Mouse (Mus musculus) left cerebral cortex, postnatal 4 days (tissue): ENCODE data around the gene Sema3b. TPM values are rescaled to one million over a fixed set of nuclear protein-coding genes. Genes with fewer than 3 reads are reported as not detected.
A peak's percentile ranks its signal among the peaks of the same experiment; 100 is the strongest.

Experiments used
- DNase-seq: peaks from one replicate; pipeline ENCODE4 v3.0.0-alpha.2; 2022
- intact Hi-C: fragments of 180-260 bp; cut with DNase I; formaldehyde crosslinking; loops from one replicate; pipeline ENCODE4 v1.15.1; 2025
- total RNA-seq, 2 experiments: library from RNA; stranded (reverse); gene quantifications; 2 replicates each; pipeline ENCODE4 v1.2.3; 2021

Gene Sema3b
- total RNA-seq, 2 experiments from 2014 or later: 3.9 to 5.6 TPM

DNA sequence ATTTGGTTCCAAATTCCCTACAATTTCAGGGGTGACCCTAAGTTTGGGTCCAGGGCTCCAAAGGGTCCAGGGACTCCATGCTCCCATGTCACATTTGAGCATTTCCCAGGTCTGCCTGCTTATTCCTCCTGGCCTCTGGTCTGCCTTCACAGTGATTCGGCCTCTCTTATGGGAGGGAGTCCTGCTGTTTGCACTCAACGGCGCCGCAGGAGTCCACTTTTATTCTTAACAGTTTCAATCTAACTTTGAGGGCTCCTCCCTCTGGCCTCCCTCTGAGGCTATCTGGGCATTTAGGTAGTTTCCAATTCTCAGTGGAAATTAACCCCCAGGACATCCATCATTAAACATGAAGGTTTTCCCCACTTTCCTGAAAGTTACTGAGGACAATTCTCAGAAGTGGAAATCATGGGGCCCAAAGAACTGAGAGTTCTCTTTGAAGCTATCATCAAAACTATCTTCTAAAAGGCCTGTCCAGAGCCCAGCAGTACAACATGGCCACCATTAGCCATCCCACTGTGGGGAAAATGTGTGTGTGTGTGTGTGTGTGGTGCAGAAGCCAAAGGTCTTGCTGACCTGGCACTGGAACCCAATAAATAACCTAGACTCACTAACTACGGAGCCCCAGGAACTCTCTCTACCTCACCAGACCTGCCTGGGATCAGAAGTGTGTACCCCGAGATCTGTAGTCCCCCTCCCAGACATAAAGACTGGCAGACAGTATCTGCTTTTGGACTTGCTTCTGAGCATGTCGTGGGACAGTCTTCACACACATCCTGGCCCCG is 14.6 kb downstream of the Sema3b start:
- intact Hi-C loops: no loop called here
- DNase-seq: no peak

- DNase-seq: peak; percentile 84
- intact Hi-C loops: no loop called here
Measured at GRCm38 (mm10) chr9:107593101-107593976, 15.7 kb downstream of the Sema3b start.

GRCm38 (mm10) chr9:107590773-107591060 is 18.3 kb downstream of the Sema3b start:
- intact Hi-C loops: no loop called here
- no peak for DNase-seq

DNA sequence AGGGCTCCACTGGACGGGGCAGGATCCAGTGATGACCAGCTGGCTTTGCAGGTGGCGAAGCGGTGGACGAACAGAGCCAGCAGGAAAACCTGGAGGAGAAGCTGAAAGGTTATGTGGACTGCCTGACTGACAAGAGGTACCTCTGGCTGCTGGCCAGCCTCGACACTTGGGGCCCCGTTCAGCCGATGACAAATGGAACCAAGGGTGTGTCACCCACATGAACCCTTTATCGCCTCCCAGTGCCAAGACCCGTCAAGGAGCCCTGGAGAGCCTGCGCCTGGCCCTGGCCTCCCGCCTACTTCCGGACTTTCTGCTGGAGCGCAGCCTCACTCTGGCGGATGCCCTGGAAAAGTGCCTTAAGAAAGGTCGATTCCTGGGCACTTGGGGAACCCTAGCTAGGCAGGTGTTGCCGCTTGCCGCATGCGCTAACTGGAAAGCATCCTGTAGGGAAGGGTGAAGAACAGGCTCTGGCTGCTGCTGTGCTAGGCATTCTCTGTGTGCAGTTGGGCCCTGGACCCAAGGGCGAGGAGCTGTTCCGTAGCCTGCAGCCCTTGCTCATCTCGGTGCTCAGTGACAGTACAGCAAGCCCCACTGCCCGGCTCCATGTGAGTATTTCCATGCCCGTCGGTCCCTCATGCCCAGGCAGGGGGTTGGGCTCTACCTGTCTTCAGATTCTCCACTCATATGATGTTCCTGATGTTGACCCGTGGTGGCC is 18.8 kb downstream of the Sema3b start:
- DNase-seq: no peak
- intact Hi-C loops: no loop called here

- DNase-seq: peak; percentile 39
- intact Hi-C loops: no loop called here
Measured at GRCm38 (mm10) chr9:107587833-107588639, 21.0 kb downstream of the Sema3b start.

DNA sequence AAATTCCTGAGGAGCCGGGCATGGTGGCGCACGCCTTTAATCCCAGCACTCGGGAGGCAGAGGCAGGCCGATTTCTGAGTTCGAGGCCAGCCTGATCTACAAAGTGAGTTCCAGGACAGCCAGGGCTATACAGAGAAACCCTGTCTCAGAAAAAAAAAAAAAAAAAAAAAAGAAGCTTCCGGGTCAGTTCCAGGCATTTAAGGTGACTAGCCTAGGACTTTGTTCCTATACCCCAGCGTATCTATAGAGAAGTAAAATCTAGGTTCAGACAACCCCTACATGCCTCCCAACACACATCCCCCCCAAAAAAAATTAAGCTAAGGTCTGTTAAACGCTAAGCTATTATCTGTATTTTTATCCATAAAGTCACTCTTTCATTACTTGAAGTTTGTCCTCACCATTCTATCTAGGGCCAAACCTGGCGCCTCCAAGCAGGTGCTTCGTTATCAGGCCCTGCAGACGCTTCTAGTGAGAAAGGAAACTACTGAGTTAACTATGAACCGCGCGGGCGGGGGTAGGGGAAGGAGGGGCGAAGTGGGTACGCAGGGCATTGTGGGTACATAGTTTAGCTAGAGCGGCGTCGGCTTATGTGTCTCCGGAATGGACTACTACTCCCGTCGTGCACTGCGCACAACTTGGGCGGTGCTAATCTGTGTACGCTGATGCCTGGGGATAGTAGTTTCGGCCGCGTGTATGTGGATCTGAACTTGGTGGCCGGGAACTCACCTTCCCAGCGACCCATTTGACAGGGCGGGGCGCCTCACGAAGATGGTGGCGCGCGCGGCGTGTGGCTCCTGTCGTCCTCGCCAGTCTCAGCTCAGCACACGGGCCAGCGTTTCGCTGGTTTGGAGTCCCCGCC is 21.8 kb downstream of the Sema3b start, which contains the start of gene Ifrd2:
Ifrd2 (plus strand) TSS at position 669 of the 859 bp plus-strand sequence.
- peak; percentile 97 for DNase-seq
- intact Hi-C loops: no loop called here

GRCm38 (mm10) chr9:107586504-107586903 is 22.5 kb downstream of the Sema3b start:
- no peak for DNase-seq
- intact Hi-C loops: no loop called here

GRCm38 (mm10) chr9:107583174-107583573 is 25.9 kb downstream of the Sema3b start:
- no peak for DNase-seq
- intact Hi-C loops: no loop called here

GRCm38 (mm10) chr9:107582509-107583062 is 26.4 kb downstream of the Sema3b start:
- no peak for DNase-seq
- intact Hi-C loops: no loop called here

DNA sequence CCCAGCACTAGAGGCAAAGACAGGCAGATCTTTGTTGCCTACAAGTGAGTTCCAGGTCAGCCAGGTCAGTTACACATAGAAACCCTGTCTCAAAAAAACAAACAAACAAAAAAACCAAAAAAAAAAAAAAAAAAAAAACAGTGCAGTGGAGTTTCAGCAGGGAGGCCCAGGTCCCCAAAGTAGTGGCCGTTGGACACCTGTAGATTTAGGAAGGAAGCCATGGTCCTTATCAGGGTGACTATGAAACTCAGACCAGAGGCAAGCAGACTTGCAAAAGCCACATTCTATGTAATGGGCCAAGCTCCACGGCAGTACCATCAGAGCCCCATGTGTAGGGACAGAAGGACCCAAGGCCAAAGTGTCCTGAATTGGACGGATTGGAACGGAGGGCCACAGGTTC is 27.4 kb downstream of the Sema3b start:
- no peak for DNase-seq
- intact Hi-C loops: no loop called here

DNA sequence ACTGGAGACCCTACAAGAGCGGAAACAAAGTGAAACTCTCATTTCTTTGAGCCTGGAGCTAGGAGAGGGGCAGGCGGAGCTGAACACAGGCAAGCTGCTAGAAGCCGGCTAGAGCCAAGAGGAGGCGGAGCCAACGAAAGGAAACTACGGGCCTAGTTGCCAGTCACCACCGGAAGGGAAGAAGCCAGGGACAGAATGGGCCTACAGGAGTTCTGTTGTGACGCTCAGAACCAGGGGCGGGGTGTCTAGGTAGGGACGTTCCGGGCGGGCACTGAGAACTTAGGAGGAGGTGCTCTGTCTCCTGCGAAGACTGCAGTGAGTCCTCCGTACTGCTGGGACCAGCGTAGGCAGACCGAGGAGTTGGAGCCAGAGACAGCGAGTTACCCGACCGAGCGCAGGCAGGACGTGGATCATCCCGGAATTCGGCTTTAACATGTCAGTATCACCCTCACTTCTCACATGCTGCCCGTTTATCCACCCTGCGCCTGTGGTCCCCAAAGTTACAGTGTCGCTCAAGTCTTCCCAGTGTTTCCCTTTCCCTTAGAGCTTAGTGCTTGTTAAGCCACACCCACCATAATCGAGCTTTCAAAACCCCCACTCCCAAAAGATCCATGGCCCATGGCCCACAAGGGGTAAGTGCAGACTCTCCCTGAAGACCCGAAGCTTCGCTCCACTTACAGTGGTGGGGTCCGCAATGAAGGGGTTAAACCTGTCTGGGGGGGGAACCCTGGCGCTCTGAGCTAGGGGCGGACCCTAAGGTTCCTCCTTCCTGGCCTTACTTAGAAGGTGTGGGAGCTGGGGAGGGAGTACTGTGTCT is 28.3 kb downstream of the Sema3b start, which contains the start of gene Hyal3:
Hyal3 (plus strand) TSS at position 318 of the 817 bp plus-strand sequence.
- intact Hi-C loops: no loop called here
- peak; percentile 87 for DNase-seq

DNA sequence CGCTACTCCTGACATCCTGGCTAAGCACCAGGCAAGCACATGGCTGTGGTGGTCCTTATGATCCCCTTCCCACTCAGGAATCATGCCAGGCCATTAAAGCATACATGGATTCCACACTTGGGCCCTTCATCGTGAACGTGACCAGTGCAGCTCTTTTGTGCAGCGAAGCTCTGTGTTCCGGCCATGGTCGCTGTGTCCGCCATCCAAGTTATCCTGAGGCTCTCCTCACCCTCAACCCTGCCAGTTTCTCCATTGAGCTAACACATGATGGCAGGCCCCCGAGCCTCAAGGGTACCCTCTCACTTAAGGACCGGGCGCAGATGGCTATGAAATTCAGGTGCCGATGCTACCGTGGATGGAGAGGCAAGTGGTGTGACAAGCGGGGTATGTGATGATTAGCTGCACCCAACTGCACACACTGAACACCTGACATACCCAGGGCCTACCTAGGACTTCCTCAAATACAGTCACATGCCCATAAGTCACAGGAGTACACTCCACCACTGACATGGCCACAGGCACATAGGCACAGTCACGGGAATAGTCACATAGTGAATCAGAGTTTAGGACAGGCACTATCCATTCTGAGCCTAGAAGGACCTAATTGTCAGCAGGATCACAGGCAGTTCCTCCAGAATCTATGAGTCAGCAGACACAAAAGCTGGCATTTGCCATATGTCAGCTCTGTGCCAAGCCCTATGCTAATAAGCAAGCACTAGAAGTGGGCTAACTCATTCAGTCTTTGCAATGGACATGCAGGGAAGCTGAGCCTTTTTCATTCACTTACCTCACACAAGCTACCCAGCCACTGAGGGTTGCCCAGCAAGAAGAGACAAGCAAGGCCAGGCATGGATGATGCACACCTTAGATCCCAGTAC is 29.8 kb downstream of the Sema3b start:
- intact Hi-C loops: no loop called here

GRCm38 (mm10) chr9:107578587-107578986 is 30.4 kb downstream of the Sema3b start, which contains the start of gene Naa80:
TSS of gene Naa80 (plus strand) at chr9:107578887.
- no peak for DNase-seq
- intact Hi-C loops: no loop called here

More for the DNA sequence above, 29.8 kb downstream of the Sema3b start:
- no peak for DNase-seq

GRCm38 (mm10) chr9:107577871-107578270 is 31.2 kb downstream of the Sema3b start:
- intact Hi-C loops: no loop called here

GRCm38 (mm10) chr9:107576357-107577107 is 32.5 kb downstream of the Sema3b start, which contains the start of gene Hyal1:
TSS of gene Hyal1 (plus strand) at chr9:107576927.
- intact Hi-C loops: no loop called here
- DNase-seq: peak; percentile 90

More at GRCm38 (mm10) chr9:107577871-107578270, 31.2 kb downstream of the Sema3b start:
- no peak for DNase-seq
